Mouse (Mus musculus) frontal cortex, adult (tissue): ENCODE data around the gene Olfr1370.
"Not testable (repeated sequence)": the region's sequence is repeated elsewhere in the genome, so short reads cannot be mapped to it uniquely, and the experiment has no call there.

Experiments
- ATAC-seq: cut with Nextera tagmentation; 2 replicates; pipeline ENCODE4 v1.9.2; 2017; ENCODE audit warnings: mild to moderate bottlenecking, moderate library complexity, mixed read lengths; ENCODE audit not compliant: low TSS enrichment

The Olfr1370 gene

GRCm38 (mm10) chr13:21074847-21075246 is at the start of gene Olfr1370:
Gene Olfr1370, minus strand, starts transcription at chr13:21074947.
- no peak for ATAC-seq

GRCm38 (mm10) chr13:21114121-21114520 is 39.4 kb upstream of the Olfr1370 start:
- ATAC-seq = no peak

GRCm38 (mm10) chr13:21111183-21111582 is 36.4 kb upstream of the Olfr1370 start, which contains the start of gene Olfr1369-ps1:
Gene Olfr1369-ps1, plus strand, starts transcription at chr13:21111483.
- not testable (repeated sequence) for ATAC-seq

GRCm38 (mm10) chr13:21110441-21110840 is 35.7 kb upstream of the Olfr1370 start:
- no peak for ATAC-seq

- no peak for ATAC-seq
These were observed 35.0 kb upstream of the Olfr1370 start for GRCm38 (mm10) chr13:21109759-21110158.

GRCm38 (mm10) chr13:21082686-21083085 is 7.9 kb upstream of the Olfr1370 start:
- no peak for ATAC-seq

- ATAC-seq = no peak
These were observed 8.7 kb downstream of the Olfr1370 start for GRCm38 (mm10) chr13:21066021-21066420.

- peak; percentile 95 for ATAC-seq
These were observed 24.6 kb downstream of the Olfr1370 start for GRCm38 (mm10) chr13:21050118-21050517.

- ATAC-seq = no peak
These were observed 34.1 kb downstream of the Olfr1370 start for GRCm38 (mm10) chr13:21040589-21041199.

GRCm38 (mm10) chr13:21035981-21036380 is 38.8 kb downstream of the Olfr1370 start:
- no peak for ATAC-seq

GRCm38 (mm10) chr13:21035011-21035410 is 39.7 kb downstream of the Olfr1370 start:
- peak; percentile 95 for ATAC-seq

GRCm38 (mm10) chr13:21033176-21033575 is 41.6 kb downstream of the Olfr1370 start:
- peak; percentile 95 for ATAC-seq

- peak; percentile 77 for ATAC-seq
These were observed 49.9 kb downstream of the Olfr1370 start for GRCm38 (mm10) chr13:21024831-21025230.
